Mouse (Mus musculus): ENCODE data around the gene Cyb5r3. TPM values are rescaled to one million over a fixed set of nuclear protein-coding genes. Genes with fewer than 3 reads are reported as not detected.

Cyb5r3 gene
- polyA plus RNA-seq, 1 experiment from 2014 or later, result 110 TPM

DNA sequence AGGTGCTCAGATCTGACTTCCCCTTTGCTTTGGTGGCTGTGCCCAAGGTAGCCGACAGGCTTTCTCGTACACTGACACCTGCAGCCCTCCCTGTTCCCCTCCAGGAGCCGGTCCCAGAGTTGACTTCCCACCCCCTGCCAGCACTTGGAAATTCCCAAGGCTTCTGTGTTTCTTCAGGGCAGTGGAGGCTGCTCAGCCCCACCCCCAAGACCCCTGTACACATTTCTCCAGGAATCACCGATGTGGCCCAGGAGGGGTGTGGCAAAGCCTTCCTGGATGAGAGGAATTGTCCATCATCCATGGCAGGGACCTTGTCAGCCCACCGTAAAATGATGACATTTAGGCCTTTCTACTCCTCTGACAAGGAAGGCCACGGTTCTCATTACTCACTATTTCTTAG is 61.1 kb downstream of the Cyb5r3 start:
- Histone ChIP-seq H3K27ac (no peak overlapping the region), H3K4me3 (no peak overlapping the region), H3K4me1 (peaks cover 12% of the 10 kb centered on the region), H3K36me3 (peaks cover 27% of the 10 kb centered on the region), H3K9ac (no peak overlapping the region), H3K27me3 (no peaks in the 10 kb centered on the region), H3K9me3 (no peaks in the 10 kb centered on the region), H3K4me2 (replicated peaks) (no peak overlapping the region)
- 60% methylated on average over 6 of the region's 6 CpGs for WGBS
- no peak for ATAC-seq (ENCODE audit: low FRiP score, low read depth)

DNA sequence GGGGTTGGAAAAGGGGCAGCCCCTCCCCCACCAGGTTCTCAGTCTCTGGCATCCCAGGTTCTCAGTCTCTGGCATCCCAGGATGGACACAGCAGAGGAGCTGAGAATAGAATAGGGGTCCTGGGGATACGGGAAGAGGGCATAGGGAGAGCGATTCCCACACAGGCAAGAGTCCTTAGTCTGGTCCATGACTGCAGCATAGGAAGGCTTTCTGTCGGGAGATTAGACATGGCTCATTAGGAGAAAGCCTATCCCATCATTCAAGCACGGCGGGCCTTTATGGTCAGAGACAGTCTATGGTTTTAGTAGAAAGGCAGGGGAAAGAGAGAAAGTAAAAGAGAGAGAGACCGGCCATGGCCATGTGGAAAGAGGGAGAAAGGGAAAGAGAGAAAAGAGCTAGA is 64.6 kb downstream of the Cyb5r3 start:
- no peak overlapping the region for H3K4me3 ChIP-seq
- H3K4me2 ChIP-seq (replicated peaks), result no peak overlapping the region
- H3K27ac ChIP-seq, result no peak overlapping the region
- H3K27me3 ChIP-seq, result no peaks in the 10 kb centered on the region
- no peak for ATAC-seq (ENCODE audit: low FRiP score, low read depth)
- no peaks in the 10 kb centered on the region for H3K9me3 ChIP-seq
- no peak overlapping the region for H3K9ac ChIP-seq
- peaks cover 5% of the 10 kb centered on the region for H3K4me1 ChIP-seq
- 68% methylated on average over 6 of the region's 6 CpGs for WGBS
- H3K36me3 ChIP-seq, result peaks cover 14% of the 10 kb centered on the region

DNA sequence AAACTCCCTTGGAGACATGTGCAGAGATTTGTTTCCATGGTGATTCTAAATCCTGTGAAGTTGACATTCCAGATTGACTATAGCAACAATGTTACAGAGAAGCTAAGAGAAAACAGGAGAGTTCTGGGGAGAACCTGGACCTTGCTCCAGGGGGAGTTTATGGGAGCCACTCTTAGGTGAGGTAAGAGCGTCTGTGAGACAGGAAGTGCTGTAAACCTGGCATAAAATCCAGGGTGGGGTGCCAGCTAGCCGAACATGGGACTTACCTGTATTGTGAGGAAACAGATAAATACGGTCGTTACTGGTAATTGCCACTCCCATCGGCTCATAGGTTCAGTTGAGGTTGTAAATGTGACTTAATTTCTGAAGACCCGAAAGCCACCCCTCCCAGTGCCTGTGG is 66.0 kb downstream of the Cyb5r3 start:
- Histone ChIP-seq H3K27me3 (no peaks in the 10 kb centered on the region), H3K4me2 (replicated peaks) (no peak overlapping the region), H3K27ac (no peak overlapping the region), H3K36me3 (peaks cover 14% of the 10 kb centered on the region), H3K9ac (no peak overlapping the region), H3K4me1 (no peaks in the 10 kb centered on the region), H3K4me3 (no peak overlapping the region), H3K9me3 (no peaks in the 10 kb centered on the region)
- 49% methylated on average over 6 of the region's 6 CpGs for WGBS
- ATAC-seq (ENCODE audit: low FRiP score, low read depth), result no peak

Other genes with a start within 250 kb of the Cyb5r3 start
- gene Tcf20, start 184.7 kb downstream of the Cyb5r3 start, polyA plus RNA-seq (2015; fragmentation: Nextera tagmentation; extraction: Ambion mirVana), result 13.9 and 14.3 TPM in 2 replicates
- 3.4 TPM in 2 replicates for gene Nfam1, start 139.3 kb downstream of the Cyb5r3 start, polyA plus RNA-seq (2015; fragmentation: Nextera tagmentation; extraction: Ambion mirVana)
- gene Serhl, start 83.1 kb downstream of the Cyb5r3 start, polyA plus RNA-seq (2015; fragmentation: Nextera tagmentation; extraction: Ambion mirVana), result 58.9 and 59.5 TPM in 2 replicates
- gene Rrp7a, start 49.8 kb downstream of the Cyb5r3 start, polyA plus RNA-seq (2015; fragmentation: Nextera tagmentation; extraction: Ambion mirVana), result 59.4 and 63.9 TPM in 2 replicates
- 158 and 165 TPM in 2 replicates for gene Poldip3, start 23.2 kb downstream of the Cyb5r3 start, polyA plus RNA-seq (2015; fragmentation: Nextera tagmentation; extraction: Ambion mirVana)
- 1.0 TPM in 2 replicates for gene A4galt, start 79.2 kb upstream of the Cyb5r3 start, polyA plus RNA-seq (2015; fragmentation: Nextera tagmentation; extraction: Ambion mirVana)
- gene Arfgap3, start 177.7 kb upstream of the Cyb5r3 start, polyA plus RNA-seq (2015; fragmentation: Nextera tagmentation; extraction: Ambion mirVana), result 52.8 and 52.9 TPM in 2 replicates

Measured in limb, embryonic 13.5 days (tissue).